Mouse (Mus musculus) heart, postnatal 0 days (tissue): ENCODE measurements at regions not wholly inside any gene's neighbourhood (a gene's known extent, or its start where the extent isn't known, plus 50 kb on each side); places are given as distances from the start of the nearest gene placed in this dataset.

ENCODE experiments used
- ATAC-seq: fragments of 200-750 bp; cut with Nextera tagmentation; 2 replicates; pipeline ENCODE4 v1.8.0; 2017; ENCODE audit warnings: low read depth, moderate number of reproducible peaks, moderate library complexity; ENCODE audit not compliant: insufficient read depth
- DNase-seq: peaks from one replicate; pipeline ENCODE4 v3.0.0-alpha.2; 2016; ENCODE audit warnings: low spot score
- H3K27ac ChIP-seq: fragments of 300-500 bp; sonication (generic); 2 replicates; pipeline ENCODE4 v1.5.1; 2014; ENCODE audit warnings: low read depth, mild to moderate bottlenecking
- H3K27me3 ChIP-seq: fragments of 300-500 bp; sonication (generic); 2 replicates; pipeline ENCODE4 v1.6.1; 2014; ENCODE audit warnings: low read length, mixed read lengths; ENCODE audit not compliant: control insufficient read depth, insufficient read depth
- H3K36me3 ChIP-seq: fragments of 300-500 bp; sonication (generic); replicated peaks from 2 replicates; pipeline ENCODE4 v1.6.1; 2014; ENCODE audit warnings: low read length, mixed read lengths; ENCODE audit not compliant: control insufficient read depth, insufficient read depth
- H3K4me1 ChIP-seq: fragments of 300-500 bp; sonication (generic); 2 replicates; pipeline ENCODE4 v1.6.1; 2014; ENCODE audit warnings: antibody characterized with exemption; ENCODE audit not compliant: control insufficient read depth, insufficient read depth
- H3K4me2 ChIP-seq: fragments of 300-500 bp; sonication (generic); 2 replicates; pipeline ENCODE4 v1.6.1; 2014; ENCODE audit warnings: low read depth, mild to moderate bottlenecking, low read length, moderate library complexity
- H3K4me3 ChIP-seq: fragments of 300-500 bp; sonication (generic); 2 replicates; pipeline ENCODE4 v1.5.1; 2014; ENCODE audit warnings: low read depth, low read length
- H3K9ac ChIP-seq: fragments of 300-500 bp; sonication (generic); replicated peaks from 2 replicates; pipeline ENCODE4 v1.6.1; 2014; ENCODE audit warnings: low read depth, low read length, mixed read lengths
- H3K9me3 ChIP-seq: fragments of 300-500 bp; sonication (generic); replicated peaks from 2 replicates; pipeline ENCODE4 v1.6.1; 2016; ENCODE audit warnings: low read length; ENCODE audit not compliant: control insufficient read depth
- CTCF ChIP-seq: IDR thresholded peaks from 2 replicates; pipeline ENCODE4 v1.5.1; 2016; ENCODE audit warnings: antibody characterized with exemption, control low read depth, low read depth
- EP300 ChIP-seq: IDR thresholded peaks from 2 replicates; pipeline ENCODE4 v1.6.1; 2016; ENCODE audit warnings: antibody characterized with exemption, low read depth
- WGBS: fragments of 180-500 bp; shearing (Covaris S2); extraction: QIAGEN DNeasy Blood & Tissue Kit; methylation state at CpG from one replicate; pipeline ENCODE4 v1.1.7; 2014; 5-methylcytosine and 5-hydroxymethylcytosine counted together

DNA sequence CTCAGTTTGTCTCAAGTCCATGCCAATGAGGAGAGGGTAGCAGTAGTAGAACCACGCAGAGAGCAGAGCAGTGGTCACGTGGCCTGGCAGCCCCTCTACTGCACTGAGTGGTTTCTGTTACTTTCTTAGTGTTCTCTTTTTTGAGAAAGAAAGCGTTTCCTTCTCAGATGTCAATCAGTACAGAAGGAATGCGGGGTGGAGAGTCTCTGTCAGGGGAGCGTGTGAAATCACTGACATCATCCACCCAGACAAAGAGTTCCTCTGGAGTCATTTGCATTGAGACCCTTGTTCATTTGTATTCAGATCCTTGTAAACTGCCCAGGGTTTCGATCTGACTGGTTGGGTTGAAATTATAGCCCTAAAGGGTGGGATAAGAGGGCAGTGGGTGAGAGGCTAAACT, 85.8 kb upstream of the Nckap5 start:
- Histone ChIP-seq H3K36me3 (no peaks in the 10 kb centered on the region), H3K9ac (no peak overlapping the region), H3K4me2 (no peak overlapping the region), H3K9me3 (no peaks in the 10 kb centered on the region), H3K27me3 (no peaks in the 10 kb centered on the region), H3K4me3 (no peak overlapping the region), H3K27ac (no peak overlapping the region), H3K4me1 (no peaks in the 10 kb centered on the region)
- TF ChIP-seq EP300 (no peak), CTCF (no peak)
- ATAC-seq (no peak), DNase-seq (no peak)
- 75% methylated on average over 6 of the region's 6 CpGs for WGBS

DNA sequence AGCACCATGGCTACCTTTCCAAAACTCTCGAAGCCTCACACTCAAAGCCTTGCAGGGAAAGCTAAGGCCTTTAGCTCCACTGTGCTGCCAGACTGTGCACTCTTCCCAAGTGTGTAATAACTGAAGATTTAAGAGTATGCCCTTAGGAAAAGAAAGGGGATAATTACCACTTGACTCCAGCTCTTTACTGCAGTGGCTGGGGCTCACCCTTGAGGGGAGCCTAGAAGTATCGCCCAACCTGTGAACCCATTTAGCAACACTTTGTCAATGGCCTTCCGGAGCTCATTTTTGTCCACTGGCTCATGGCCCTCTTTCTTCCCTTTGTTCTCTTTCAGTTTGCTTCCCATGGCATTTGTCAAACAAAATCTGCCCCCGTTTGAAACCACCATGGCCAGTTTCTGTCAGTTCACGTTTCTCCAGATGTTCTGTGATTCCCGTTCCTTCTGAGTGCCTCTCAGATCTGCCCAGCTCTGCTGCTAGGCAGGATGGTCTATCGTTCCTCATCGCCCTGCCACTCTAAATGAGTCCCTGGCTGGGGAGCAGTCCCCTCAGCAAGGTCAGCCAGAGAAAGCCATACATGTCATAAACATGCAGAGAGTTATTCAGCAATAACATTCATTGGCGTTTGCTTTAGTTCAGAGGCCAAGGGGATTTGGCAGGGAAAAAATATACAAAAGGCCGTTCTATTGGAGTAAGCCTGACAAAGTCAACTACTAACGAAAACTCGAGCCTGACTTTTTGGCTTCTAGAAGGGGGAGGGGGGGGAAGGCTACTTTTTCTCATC, 80.9 kb upstream of the Nckap5 start:
- Histone ChIP-seq H3K27me3 (no peaks in the 10 kb centered on the region), H3K4me3 (no peak overlapping the region), H3K4me2 (no peak overlapping the region), H3K36me3 (no peaks in the 10 kb centered on the region), H3K9ac (no peak overlapping the region), H3K27ac (no peak overlapping the region), H3K9me3 (no peaks in the 10 kb centered on the region), H3K4me1 (no peaks in the 10 kb centered on the region)
- no peak for TF ChIP-seq CTCF
- TF ChIP-seq EP300, result no peak
- DNase-seq (no peak), ATAC-seq (no peak)
- WGBS, result 73% methylated on average over 12 of the region's 12 CpGs

DNA sequence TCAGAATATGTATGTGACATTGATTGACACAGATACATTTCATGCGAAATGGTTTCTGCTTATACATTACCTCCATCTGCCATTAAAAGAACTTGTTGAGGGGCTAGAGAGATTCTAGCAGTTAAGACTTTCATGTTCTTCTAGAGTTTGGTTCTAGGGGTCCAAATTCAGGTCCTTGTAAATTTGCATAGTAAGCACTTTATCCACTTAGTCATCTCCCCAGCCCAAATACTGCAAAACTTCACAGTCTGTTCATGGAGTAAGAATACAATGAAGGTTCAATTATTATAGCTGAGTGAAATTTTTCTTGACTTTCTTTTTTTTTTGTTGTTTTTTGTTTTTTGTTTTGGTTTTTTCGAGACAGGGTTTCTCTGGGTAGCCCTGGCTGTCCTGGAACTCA, 76.8 kb upstream of the Nckap5 start:
- H3K36me3 ChIP-seq, result no peaks in the 10 kb centered on the region
- WGBS, result 79% methylated on average over 2 of the region's 2 CpGs
- TF ChIP-seq CTCF, result no peak
- TF ChIP-seq EP300, result no peak
- DNase-seq (no peak), ATAC-seq (no peak)
- no peak overlapping the region for H3K4me2 ChIP-seq
- H3K9ac ChIP-seq, result no peak overlapping the region
- H3K27ac ChIP-seq, result no peak overlapping the region
- H3K9me3 ChIP-seq, result no peaks in the 10 kb centered on the region
- no peaks in the 10 kb centered on the region for H3K27me3 ChIP-seq
- no peak overlapping the region for H3K4me3 ChIP-seq
- H3K4me1 ChIP-seq, result no peaks in the 10 kb centered on the region

DNA sequence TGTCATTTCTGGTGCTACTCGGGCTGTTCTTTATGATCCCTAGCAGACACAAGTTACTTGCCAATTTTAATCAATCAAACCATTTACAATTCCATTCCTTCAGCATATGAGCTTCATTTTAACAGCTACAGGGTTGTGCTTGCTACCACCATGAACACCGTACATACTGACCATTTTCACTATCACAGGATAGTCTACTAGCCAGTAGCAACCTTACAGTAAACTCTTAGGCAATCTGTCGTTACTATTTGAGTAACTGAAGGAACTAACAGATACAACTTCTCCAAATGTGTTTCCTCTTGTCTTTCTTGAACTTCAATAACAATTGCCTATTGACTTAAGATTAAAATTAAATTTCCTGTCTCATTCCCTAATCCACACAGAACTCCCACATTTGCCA, 67.9 kb upstream of the Nckap5 start:
- H3K9ac ChIP-seq, result no peak overlapping the region
- ATAC-seq, result no peak

DNA sequence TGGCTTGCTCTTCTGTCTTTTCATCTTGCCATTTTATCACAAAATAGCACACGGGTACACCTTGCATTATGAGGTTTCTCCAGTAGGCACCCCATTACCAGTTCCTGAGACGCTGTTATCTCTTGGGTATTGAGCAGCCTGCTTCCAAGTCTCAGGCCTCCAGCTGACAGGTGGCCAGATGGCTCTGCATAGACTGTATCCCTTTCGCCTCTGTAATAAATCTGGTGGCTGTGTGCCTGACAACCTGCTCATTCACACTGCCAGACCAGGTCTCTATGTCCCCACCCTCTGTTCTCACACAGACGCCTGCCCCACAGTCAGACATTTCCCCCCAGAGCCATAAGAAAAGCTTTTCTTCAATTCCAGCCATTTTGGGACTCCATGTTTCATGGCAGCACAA, 66.3 kb upstream of the Nckap5 start:
- no peak for TF ChIP-seq CTCF
- Histone ChIP-seq H3K36me3 (no peaks in the 10 kb centered on the region), H3K9ac (no peak overlapping the region), H3K4me1 (no peaks in the 10 kb centered on the region), H3K27me3 (no peaks in the 10 kb centered on the region), H3K9me3 (no peaks in the 10 kb centered on the region), H3K4me2 (no peak overlapping the region), H3K27ac (no peak overlapping the region), H3K4me3 (no peak overlapping the region)
- DNase-seq, result no peak
- ATAC-seq, result no peak
- WGBS, result 60% methylated on average over 4 of the region's 4 CpGs

More for the DNA sequence above, 67.9 kb upstream of the Nckap5 start:
- no peak overlapping the region for H3K27ac ChIP-seq
- H3K4me1 ChIP-seq, result no peaks in the 10 kb centered on the region
- 73% methylated on average over 3 of the region's 3 CpGs for WGBS
- no peaks in the 10 kb centered on the region for H3K27me3 ChIP-seq
- no peaks in the 10 kb centered on the region for H3K36me3 ChIP-seq
- DNase-seq, result no peak
- no peak for TF ChIP-seq EP300
- TF ChIP-seq CTCF, result no peak
- no peak overlapping the region for H3K4me3 ChIP-seq
- no peaks in the 10 kb centered on the region for H3K9me3 ChIP-seq
- no peak overlapping the region for H3K4me2 ChIP-seq

DNA sequence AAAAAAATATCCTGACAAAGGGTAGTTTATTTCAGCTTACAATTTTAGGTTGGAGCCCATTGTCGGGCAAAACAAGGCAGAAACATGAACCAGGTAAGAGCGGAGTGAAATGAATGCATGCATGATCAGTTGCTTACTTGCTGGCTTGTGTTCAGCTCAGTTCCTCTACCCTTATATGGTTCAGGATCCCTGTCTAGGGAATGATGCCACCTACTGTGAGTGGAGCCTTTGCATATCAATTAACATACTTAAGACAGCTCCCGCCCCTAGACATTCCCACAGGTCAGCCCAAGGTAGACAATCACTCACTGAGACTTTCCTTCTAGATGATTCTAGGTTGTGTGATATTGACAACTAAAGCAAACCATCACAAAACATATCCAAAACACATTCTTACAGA, 50.2 kb upstream of the Nckap5 start:
- H3K36me3 ChIP-seq, result no peaks in the 10 kb centered on the region
- H3K9me3 ChIP-seq, result no peaks in the 10 kb centered on the region
- no peak overlapping the region for H3K4me2 ChIP-seq
- no peak overlapping the region for H3K27ac ChIP-seq
- no peaks in the 10 kb centered on the region for H3K27me3 ChIP-seq
- DNase-seq, result no peak
- no peaks in the 10 kb centered on the region for H3K4me1 ChIP-seq
- 84% methylated on average over 3 of the region's 3 CpGs for WGBS
- H3K4me3 ChIP-seq, result no peak overlapping the region
- no peak overlapping the region for H3K9ac ChIP-seq
- ATAC-seq, result no peak
- no peak for TF ChIP-seq EP300
- no peak for TF ChIP-seq CTCF
